Mouse (Mus musculus): ENCODE measurements around the gene Cage1.

Gene Cage1

GRCm38 (mm10) chr13:38037044-38037687, at the start of gene Cage1:
Gene Cage1 (minus strand): TSS chr13:38037069.
- DNase-seq = peak; percentile 97 to 99

GRCm38 (mm10) chr13:38081161-38081560, 44.3 kb upstream of the Cage1 start:
- no peak for DNase-seq

- no peak for DNase-seq
Measured at GRCm38 (mm10) chr13:38080725-38081124, 43.9 kb upstream of the Cage1 start.

GRCm38 (mm10) chr13:38080014-38080413, 43.1 kb upstream of the Cage1 start:
- DNase-seq = no peak

GRCm38 (mm10) chr13:38079366-38079765, 42.5 kb upstream of the Cage1 start:
- no peak for DNase-seq

- DNase-seq = no peak
Measured at GRCm38 (mm10) chr13:38078836-38079235, 42.0 kb upstream of the Cage1 start.

- DNase-seq = no peak
Measured at GRCm38 (mm10) chr13:38077113-38077512, 40.2 kb upstream of the Cage1 start.

- no peak for DNase-seq
Measured at GRCm38 (mm10) chr13:38074404-38074803, 37.5 kb upstream of the Cage1 start.

GRCm38 (mm10) chr13:38073374-38074307, 36.8 kb upstream of the Cage1 start:
- no peak for DNase-seq

- DNase-seq = no peak
Measured at GRCm38 (mm10) chr13:38070945-38071344, 34.1 kb upstream of the Cage1 start.

- DNase-seq = peak; percentile 7 to 34
Measured at GRCm38 (mm10) chr13:38064854-38065663, 28.2 kb upstream of the Cage1 start.

GRCm38 (mm10) chr13:38062678-38063077, 25.8 kb upstream of the Cage1 start:
- DNase-seq = no peak

GRCm38 (mm10) chr13:38049888-38050287, 13.0 kb upstream of the Cage1 start:
- no peak for DNase-seq

GRCm38 (mm10) chr13:38037811-38038210, 942 bp upstream of the Cage1 start:
- DNase-seq = no peak

- peak in 1 of 2 experiments; percentile 5 for DNase-seq
Measured at GRCm38 (mm10) chr13:38036343-38037043, 376 bp downstream of the Cage1 start, which contains the start of gene Riok1. Gene Riok1 (plus strand): TSS chr13:38036995.

- DNase-seq = no peak
Measured at GRCm38 (mm10) chr13:38028407-38028806, 8.5 kb downstream of the Cage1 start.

GRCm38 (mm10) chr13:38027618-38028248, 9.1 kb downstream of the Cage1 start:
- DNase-seq = no peak

GRCm38 (mm10) chr13:38025874-38026273, 11.0 kb downstream of the Cage1 start:
- DNase-seq = no peak

GRCm38 (mm10) chr13:38018791-38019190, 18.1 kb downstream of the Cage1 start:
- DNase-seq = no peak

- DNase-seq = no peak
Measured at GRCm38 (mm10) chr13:38015591-38015990, 21.3 kb downstream of the Cage1 start.

- DNase-seq = no peak
Measured at GRCm38 (mm10) chr13:38012436-38012835, 24.4 kb downstream of the Cage1 start.

- DNase-seq = no peak
Measured at GRCm38 (mm10) chr13:38010444-38010910, 26.4 kb downstream of the Cage1 start.

Data from cerebellum, postnatal 36 days (tissue).